ENCODE assay signal across 14 mouse cellular contexts in genomic region chr6:32715137-32715536, GRCm38 (mm10).
"Had no signal": no experiment of that assay in that cellular context is flagged by ENCODE, and none has a peak within 500 bp of the region (broad histone marks: within the 10 kb centered on the region; RNA-seq: fewer than 3 reads in every experiment).

No protein-coding gene starts in this region.

- H3K27ac ChIP-seq: limb, embryonic 15.5 days; liver, embryonic 12.5 days; midbrain, embryonic 10.5 days; neural tube, embryonic 12.5 days; stomach, postnatal 0 days had no signal

- H3K36me3 ChIP-seq: limb, embryonic 15.5 days; liver, embryonic 12.5 days; midbrain, embryonic 10.5 days; neural tube, embryonic 12.5 days had no signal

- H3K9me3 ChIP-seq: limb, embryonic 15.5 days; liver, embryonic 12.5 days; midbrain, embryonic 10.5 days; neural tube, embryonic 12.5 days had no signal

- H3K4me2 ChIP-seq: limb, embryonic 15.5 days; liver, embryonic 12.5 days; lung, embryonic 14.5 days; neural tube, embryonic 12.5 days had no signal

- H3K4me3 ChIP-seq: limb, embryonic 15.5 days; liver, embryonic 12.5 days; midbrain, embryonic 10.5 days; neural tube, embryonic 12.5 days had no signal

- H3K9ac ChIP-seq: limb, embryonic 15.5 days; liver, embryonic 12.5 days; lung, embryonic 14.5 days; neural tube, embryonic 12.5 days had no signal

- ATAC-seq: liver, embryonic 12.5 days had no signal

- H3K27me3 ChIP-seq: neural tube, embryonic 12.5 days had no signal

- H3K4me1 ChIP-seq: limb, embryonic 15.5 days; liver, embryonic 12.5 days had no signal

- DNase-seq: kidney, adult 18-20 months; kidney, postnatal 10 days; kidney, postnatal 4 days; lung, embryonic 14.5 days; lung, postnatal 10 days; lung, postnatal 4 days; midbrain, embryonic 14.5 days; thymus, adult 18-20 months; thymus, postnatal 14 days had no signal
